Mouse (Mus musculus) CD4-positive, CD25-positive, alpha-beta regulatory T cell, adult 4 months (primary cell): ENCODE results near the gene Zc3h14. TPM values are rescaled to one million over a fixed set of nuclear protein-coding genes. Genes with fewer than 3 reads are reported as not detected.

ENCODE experiments used
- ATAC-seq: one replicate; pipeline ENCODE4 v1.8.0; 2017
- polyA plus RNA-seq, 2 experiments: library from polyadenylated mRNA; unstranded; fragments of 100-300 nt; shearing (Covaris generic); gene quantifications; one replicate each; pipeline ENCODE4 v1.2.1; 2017

Gene Zc3h14
- polyA plus RNA-seq: 10 to 100 TPM; 35.2 to 39.0 TPM

GRCm38 (mm10) chr12:98746746-98747379 is at the start of gene Zc3h14:
TSS of gene Zc3h14 (plus strand) at chr12:98746964.
- ATAC-seq: peak; percentile 82

- no peak for ATAC-seq
These were observed 49.6 kb upstream of the Zc3h14 start for GRCm38 (mm10) chr12:98697202-98697601.

GRCm38 (mm10) chr12:98701564-98701963 is 45.2 kb upstream of the Zc3h14 start:
- no peak for ATAC-seq

GRCm38 (mm10) chr12:98703554-98703953 is 43.2 kb upstream of the Zc3h14 start:
- no peak for ATAC-seq

- ATAC-seq: no peak
These were observed 42.8 kb upstream of the Zc3h14 start for GRCm38 (mm10) chr12:98703961-98704360.

GRCm38 (mm10) chr12:98712819-98713218 is 33.9 kb upstream of the Zc3h14 start:
- ATAC-seq: no peak

GRCm38 (mm10) chr12:98713621-98714103 is 33.1 kb upstream of the Zc3h14 start:
- no peak for ATAC-seq

- ATAC-seq: no peak
These were observed 32.0 kb upstream of the Zc3h14 start for GRCm38 (mm10) chr12:98714757-98715156.

GRCm38 (mm10) chr12:98716142-98716541 is 30.6 kb upstream of the Zc3h14 start:
- no peak for ATAC-seq

- no peak for ATAC-seq
These were observed 26.1 kb upstream of the Zc3h14 start for GRCm38 (mm10) chr12:98720628-98721027.

GRCm38 (mm10) chr12:98721030-98721429 is 25.7 kb upstream of the Zc3h14 start:
- ATAC-seq: no peak

- no peak for ATAC-seq
These were observed 22.5 kb upstream of the Zc3h14 start for GRCm38 (mm10) chr12:98724224-98724623.

- no peak for ATAC-seq
These were observed 21.8 kb upstream of the Zc3h14 start for GRCm38 (mm10) chr12:98724976-98725375.

- ATAC-seq: no peak
These were observed 20.7 kb upstream of the Zc3h14 start for GRCm38 (mm10) chr12:98726078-98726477.

GRCm38 (mm10) chr12:98727186-98727585 is 19.6 kb upstream of the Zc3h14 start:
- no peak for ATAC-seq

GRCm38 (mm10) chr12:98730682-98731081 is 16.1 kb upstream of the Zc3h14 start:
- ATAC-seq: no peak

GRCm38 (mm10) chr12:98733165-98733564 is 13.6 kb upstream of the Zc3h14 start:
- peak; percentile 56 for ATAC-seq

GRCm38 (mm10) chr12:98733776-98734175 is 13.0 kb upstream of the Zc3h14 start:
- no peak for ATAC-seq

GRCm38 (mm10) chr12:98734246-98734879 is 12.4 kb upstream of the Zc3h14 start:
- ATAC-seq: peak; percentile 74

- ATAC-seq: no peak
These were observed 11.6 kb upstream of the Zc3h14 start for GRCm38 (mm10) chr12:98734880-98735801.

GRCm38 (mm10) chr12:98736951-98737800 is 9.6 kb upstream of the Zc3h14 start, which contains the start of gene Ptpn21:
TSS of gene Ptpn21 (minus strand) at chr12:98737405.
- ATAC-seq: peak; percentile 19

GRCm38 (mm10) chr12:98737801-98738350 is 8.9 kb upstream of the Zc3h14 start:
- no peak for ATAC-seq
